Mouse (Mus musculus): ENCODE measurements around the gene Pml. TPM values are rescaled to one million over a fixed set of nuclear protein-coding genes. Genes with fewer than 3 reads are reported as not detected.

The Pml gene
- polyA plus RNA-seq (2015; fragmentation: Nextera tagmentation; extraction: Ambion mirVana) = 13.2 and 15.6 TPM in 2 replicates

- H3K4me2 ChIP-seq (replicated peaks) = peak within 1 kb of the TSS; percentile 76
- ATAC-seq = peak; percentile 82
- peak within 1 kb of the TSS; percentile 62 for H3K9ac ChIP-seq
- under 1% methylated on average over 16 of the region's 16 CpGs for WGBS
- H3K36me3 ChIP-seq = no peaks in the 10 kb centered on the region
- peak within 1 kb of the TSS; percentile 93 for H3K27ac ChIP-seq
- no peaks in the 10 kb centered on the region for H3K9me3 ChIP-seq
- H3K27me3 ChIP-seq (replicated peaks) = no peaks in the 10 kb centered on the region
- H3K4me1 ChIP-seq (replicated peaks) = peaks cover 21% of the 10 kb centered on the region
- H3K4me3 ChIP-seq (replicated peaks) = peak within 1 kb of the TSS; percentile 52
Measured at GRCm38 (mm10) chr9:58249592-58250192, at the start of gene Pml. Gene Pml (minus strand): TSS chr9:58249786.

- H3K27me3 ChIP-seq (replicated peaks) = no peaks in the 10 kb centered on the region
- no peak overlapping the region for H3K4me2 ChIP-seq (replicated peaks)
- no peaks in the 10 kb centered on the region for H3K36me3 ChIP-seq
- ATAC-seq = no peak
- peaks cover 39% of the 10 kb centered on the region for H3K4me1 ChIP-seq (replicated peaks)
- WGBS = 76% methylated on average over 4 of the region's 4 CpGs
- H3K4me3 ChIP-seq (replicated peaks) = no peak overlapping the region
- no peak overlapping the region for H3K27ac ChIP-seq
- H3K9me3 ChIP-seq = no peaks in the 10 kb centered on the region
- H3K9ac ChIP-seq = no peak overlapping the region
Measured at GRCm38 (mm10) chr9:58297961-58298477, 48.4 kb upstream of the Pml start.

- H3K9ac ChIP-seq = no peak overlapping the region
- H3K4me2 ChIP-seq (replicated peaks) = no peak overlapping the region
- H3K36me3 ChIP-seq = no peaks in the 10 kb centered on the region
- no peaks in the 10 kb centered on the region for H3K27me3 ChIP-seq (replicated peaks)
- no peak overlapping the region for H3K27ac ChIP-seq
- peaks cover 34% of the 10 kb centered on the region for H3K4me1 ChIP-seq (replicated peaks)
- no peak for ATAC-seq
- H3K4me3 ChIP-seq (replicated peaks) = no peak overlapping the region
- no peaks in the 10 kb centered on the region for H3K9me3 ChIP-seq
- 78% methylated on average over 6 of the region's 6 CpGs for WGBS
Measured at GRCm38 (mm10) chr9:58297065-58297464, 47.5 kb upstream of the Pml start.

- ATAC-seq = peak; percentile 61
- Histone ChIP-seq H3K36me3 (no peaks in the 10 kb centered on the region), H3K27me3 (replicated peaks) (no peaks in the 10 kb centered on the region), H3K9ac (no peak overlapping the region), H3K27ac (peak overlapping the region; percentile 84), H3K9me3 (no peaks in the 10 kb centered on the region), H3K4me1 (replicated peaks) (peaks cover 34% of the 10 kb centered on the region), H3K4me3 (replicated peaks) (no peak overlapping the region), H3K4me2 (replicated peaks) (no peak overlapping the region)
- 25% methylated on average over 9 of the region's 9 CpGs for WGBS
Measured at GRCm38 (mm10) chr9:58295766-58296361, 46.3 kb upstream of the Pml start.

GRCm38 (mm10) chr9:58295345-58295744 lies 45.8 kb upstream of the Pml start:
- H3K36me3 ChIP-seq = no peaks in the 10 kb centered on the region
- ATAC-seq = no peak
- H3K9ac ChIP-seq = no peak overlapping the region
- H3K4me3 ChIP-seq (replicated peaks) = no peak overlapping the region
- H3K4me2 ChIP-seq (replicated peaks) = no peak overlapping the region
- H3K27ac ChIP-seq = peak overlapping the region; percentile 84
- peaks cover 34% of the 10 kb centered on the region for H3K4me1 ChIP-seq (replicated peaks)
- no peaks in the 10 kb centered on the region for H3K27me3 ChIP-seq (replicated peaks)
- no peaks in the 10 kb centered on the region for H3K9me3 ChIP-seq
- 84% methylated on average over 3 of the region's 3 CpGs for WGBS

- H3K4me3 ChIP-seq (replicated peaks) = no peak overlapping the region
- H3K4me2 ChIP-seq (replicated peaks) = no peak overlapping the region
- H3K27ac ChIP-seq = no peak overlapping the region
- H3K9ac ChIP-seq = no peak overlapping the region
- 59% methylated on average over 7 of the region's 7 CpGs for WGBS
- H3K27me3 ChIP-seq (replicated peaks) = no peaks in the 10 kb centered on the region
- H3K4me1 ChIP-seq (replicated peaks) = peaks cover 29% of the 10 kb centered on the region
- no peaks in the 10 kb centered on the region for H3K9me3 ChIP-seq
- no peak for ATAC-seq
- H3K36me3 ChIP-seq = no peaks in the 10 kb centered on the region
Measured at GRCm38 (mm10) chr9:58294527-58294926, 44.9 kb upstream of the Pml start.

- no peak for ATAC-seq
- H3K9ac ChIP-seq = no peak overlapping the region
Measured at GRCm38 (mm10) chr9:58289901-58290300, 40.3 kb upstream of the Pml start.

GRCm38 (mm10) chr9:58289090-58289489 lies 39.5 kb upstream of the Pml start:
- Histone ChIP-seq H3K4me2 (replicated peaks) (no peak overlapping the region), H3K9ac (no peak overlapping the region), H3K36me3 (no peaks in the 10 kb centered on the region), H3K4me3 (replicated peaks) (no peak overlapping the region), H3K9me3 (no peaks in the 10 kb centered on the region), H3K4me1 (replicated peaks) (0 out of 2 replicates have a peak, but pooled peaks cover under 1% of the 10 kb centered on the region), H3K27me3 (replicated peaks) (no peaks in the 10 kb centered on the region), H3K27ac (no peak overlapping the region)
- WGBS = 78% methylated on average over 1 of the region's 1 CpGs
- ATAC-seq = no peak

More at GRCm38 (mm10) chr9:58289901-58290300, 40.3 kb upstream of the Pml start:
- Histone ChIP-seq H3K4me1 (replicated peaks) (0 out of 2 replicates have a peak, but pooled peaks cover 4% of the 10 kb centered on the region), H3K27me3 (replicated peaks) (no peaks in the 10 kb centered on the region), H3K9me3 (no peaks in the 10 kb centered on the region), H3K4me3 (replicated peaks) (no peak overlapping the region), H3K4me2 (replicated peaks) (no peak overlapping the region), H3K27ac (no peak overlapping the region), H3K36me3 (no peaks in the 10 kb centered on the region)
- 43% methylated on average over 2 of the region's 2 CpGs for WGBS

GRCm38 (mm10) chr9:58283431-58283830 lies 33.8 kb upstream of the Pml start:
- Histone ChIP-seq H3K9ac (no peak overlapping the region), H3K36me3 (no peaks in the 10 kb centered on the region), H3K9me3 (no peaks in the 10 kb centered on the region), H3K4me1 (replicated peaks) (peaks cover 4% of the 10 kb centered on the region; the same call in 1 of the 2 replicates), H3K27ac (no peak overlapping the region), H3K4me3 (replicated peaks) (no peak overlapping the region), H3K27me3 (replicated peaks) (no peaks in the 10 kb centered on the region), H3K4me2 (replicated peaks) (no peak overlapping the region)
- ATAC-seq = no peak
- 53% methylated on average over 7 of the region's 7 CpGs for WGBS

- Histone ChIP-seq H3K4me2 (replicated peaks) (no peak overlapping the region), H3K27me3 (replicated peaks) (no peaks in the 10 kb centered on the region)
Measured at GRCm38 (mm10) chr9:58281597-58281996, 32.0 kb upstream of the Pml start.

GRCm38 (mm10) chr9:58280259-58281109 lies 30.9 kb upstream of the Pml start:
- ATAC-seq = peak; percentile 80
- H3K4me1 ChIP-seq (replicated peaks) = peaks cover 8% of the 10 kb centered on the region
- no peaks in the 10 kb centered on the region for H3K27me3 ChIP-seq (replicated peaks)
- H3K4me2 ChIP-seq (replicated peaks) = no peak overlapping the region
- H3K27ac ChIP-seq = no peak overlapping the region
- no peaks in the 10 kb centered on the region for H3K9me3 ChIP-seq
- H3K4me3 ChIP-seq (replicated peaks) = no peak overlapping the region
- 36% methylated on average over 9 of the region's 9 CpGs for WGBS
- H3K36me3 ChIP-seq = no peaks in the 10 kb centered on the region
- H3K9ac ChIP-seq = no peak overlapping the region

More at GRCm38 (mm10) chr9:58281597-58281996, 32.0 kb upstream of the Pml start:
- Histone ChIP-seq H3K36me3 (no peaks in the 10 kb centered on the region), H3K27ac (no peak overlapping the region), H3K4me1 (replicated peaks) (peaks cover 4% of the 10 kb centered on the region; the same call in 1 of the 2 replicates), H3K9ac (no peak overlapping the region), H3K4me3 (replicated peaks) (no peak overlapping the region), H3K9me3 (no peaks in the 10 kb centered on the region)
- WGBS = 61% methylated on average over 3 of the region's 3 CpGs
- no peak for ATAC-seq

GRCm38 (mm10) chr9:58279780-58280179 lies 30.2 kb upstream of the Pml start:
- Histone ChIP-seq H3K4me1 (replicated peaks) (peaks cover 13% of the 10 kb centered on the region), H3K9me3 (no peaks in the 10 kb centered on the region), H3K4me2 (replicated peaks) (no peak overlapping the region), H3K4me3 (replicated peaks) (no peak overlapping the region), H3K9ac (no peak overlapping the region), H3K27ac (0 out of 2 replicates have a peak overlapping the region, but pooled peaks have one; percentile 36), H3K36me3 (no peaks in the 10 kb centered on the region), H3K27me3 (replicated peaks) (no peaks in the 10 kb centered on the region)
- peak; percentile 75 for ATAC-seq
- 55% methylated on average over 5 of the region's 5 CpGs for WGBS

Data from intestine, embryonic 15.5 days (tissue).